Comparison of ENCODE assay signal across 22 mouse cellular contexts in genomic region chr14:78019935-78020334, GRCm38 (mm10).
A peak's percentile ranks its signal among the peaks of the same experiment; 100 is the strongest.
DNase-seq lines count a peak whose midpoint lies in the region; ATAC-seq and TF ChIP-seq lines count a peak whose summit lies in the region.
"Had no signal": no experiment of that assay in that cellular context is flagged by ENCODE, and none has a peak within 500 bp of the region (broad histone marks: within the 10 kb centered on the region; RNA-seq: fewer than 3 reads in every experiment).

No protein-coding gene starts in this region.

- peak; percentile 60; the same call in 1 of the 2 replicates for ATAC-seq in midbrain, embryonic 16.5 days

- no peaks in the 10 kb centered on the region for H3K4me1 ChIP-seq in testis, adult 2 months (ENCODE audit: control insufficient read depth, insufficient read depth, low read length)
- peaks cover 12% of the 10 kb centered on the region for H3K4me1 ChIP-seq in midbrain, embryonic 16.5 days (ENCODE audit: control insufficient read depth, insufficient read depth, low read length)
- H3K4me1 ChIP-seq: heart, embryonic 13.5 days; limb, embryonic 12.5 days; liver, embryonic 13.5 days; neural tube, embryonic 13.5 days; stomach, embryonic 15.5 days had no signal

- WGBS in midbrain, embryonic 16.5 days = 5% methylated on average over 8 of the region's 8 CpGs

- no peak for TF ChIP-seq POLR2A in testis, adult 2 months (IDR thresholded peaks at IDR 0.05; ENCODE audit: control insufficient read depth, low read depth, low read length)

- H3K9ac ChIP-seq in midbrain, embryonic 16.5 days (ENCODE audit: low read depth, low read length) = no peak overlapping the region
- H3K9ac ChIP-seq: heart, embryonic 13.5 days; limb, embryonic 12.5 days; liver, embryonic 13.5 days; neural tube, embryonic 13.5 days; stomach, embryonic 15.5 days had no signal

- H3K27ac ChIP-seq in testis, adult 2 months (ENCODE audit: control insufficient read depth, insufficient read depth, low read depth, low read length) = no peak overlapping the region
- peak overlapping the region; percentile 22; the same call in 1 of the 2 replicates for H3K27ac ChIP-seq in midbrain, embryonic 16.5 days (ENCODE audit: low read length)
- H3K27ac ChIP-seq: heart, embryonic 13.5 days; limb, embryonic 12.5 days; liver, embryonic 13.5 days; neural tube, embryonic 13.5 days; stomach, embryonic 15.5 days had no signal

- H3K36me3 ChIP-seq in testis, adult 2 months (ENCODE audit: control insufficient read depth, insufficient read depth, low read length) = no peaks in the 10 kb centered on the region
- no peaks in the 10 kb centered on the region for H3K36me3 ChIP-seq in midbrain, embryonic 16.5 days (ENCODE audit: control insufficient read depth, insufficient read depth, low read length)
- H3K36me3 ChIP-seq: heart, embryonic 13.5 days; limb, embryonic 12.5 days; liver, embryonic 13.5 days; neural tube, embryonic 13.5 days; stomach, embryonic 15.5 days had no signal

- peak; percentile 30 for DNase-seq in embryo, embryonic 10.5 days (ENCODE audit: low spot score)
- DNase-seq in embryo, embryonic 10 days (ENCODE audit: low spot score) = no peak
- no peak for DNase-seq in testis, postnatal 14 days (ENCODE audit: low spot score)
- peak; percentile 1 for DNase-seq in ZHBTc4 (ENCODE audit: low read depth, low spot score)
- DNase-seq in layer of hippocampus, postnatal 25 days (ENCODE audit: extremely low spot score in 1 of 2, low spot score in 1 of 2) = no peak
- no peak for DNase-seq in B cell, adult 2 months
- DNase-seq: adrenal gland, postnatal 10 days; cerebellum, adult 11-12 months; cerebellum, postnatal 25 days; heart, adult 11 months; heart, postnatal 4 days; kidney, adult 2 months; kidney, postnatal 14 days; liver, embryonic 13.5 days; thymus, postnatal 14 days had no signal

- no peak overlapping the region for H3K4me2 ChIP-seq in midbrain, embryonic 16.5 days (ENCODE audit: low read length)
- H3K4me2 ChIP-seq: heart, embryonic 13.5 days; limb, embryonic 12.5 days; liver, embryonic 13.5 days; neural tube, embryonic 13.5 days; stomach, embryonic 15.5 days had no signal

- no peaks in the 10 kb centered on the region for H3K27me3 ChIP-seq in testis, adult 2 months (ENCODE audit: control insufficient read depth, insufficient read depth, low read length)
- H3K27me3 ChIP-seq in midbrain, embryonic 16.5 days (ENCODE audit: control insufficient read depth, insufficient read depth, low read depth, low read length) = no peaks in the 10 kb centered on the region
- H3K27me3 ChIP-seq: CH12.LX; heart, embryonic 13.5 days; limb, embryonic 12.5 days; liver, embryonic 13.5 days; neural tube, embryonic 13.5 days; stomach, embryonic 15.5 days had no signal

- TF ChIP-seq CTCF in testis, adult 2 months (IDR thresholded peaks at IDR 0.05; ENCODE audit: control insufficient read depth, insufficient read depth, insufficient replicate concordance, low read depth, low read length) = no peak

- peak overlapping the region; percentile 45 for H3K4me3 ChIP-seq in testis, adult 2 months (ENCODE audit: control insufficient read depth, low read depth, low read length)
- H3K4me3 ChIP-seq in midbrain, embryonic 16.5 days (ENCODE audit: low read depth, low read length) = no peak overlapping the region
- H3K4me3 ChIP-seq: heart, embryonic 13.5 days; limb, embryonic 12.5 days; liver, embryonic 13.5 days; neural tube, embryonic 13.5 days; stomach, embryonic 15.5 days had no signal

- no peaks in the 10 kb centered on the region; the same call in 1 of the 2 replicates for H3K9me3 ChIP-seq in midbrain, embryonic 16.5 days (replicated peaks; ENCODE audit: control insufficient read depth, low read length, poor library complexity, severe bottlenecking)
- H3K9me3 ChIP-seq: heart, embryonic 13.5 days; limb, embryonic 12.5 days; liver, embryonic 13.5 days; neural tube, embryonic 13.5 days; stomach, embryonic 15.5 days had no signal

Comparison
In these comparisons a context has a peak if more than half of its experiments do, and no peak if none do; other contexts are left out.
1. DNase-seq: peak in embryo, embryonic 10.5 days (single experiment) and ZHBTc4 (single experiment); none in embryo, embryonic 10 days (single experiment), testis, postnatal 14 days (single experiment), layer of hippocampus, postnatal 25 days (0 of 2) and B cell, adult 2 months (0 of 2).